Mouse (Mus musculus) cerebellum, postnatal 14 days (tissue): ENCODE measurements at regions not wholly inside any gene's neighbourhood (a gene's known extent, or its start where the extent isn't known, plus 50 kb on each side); places are given as distances from the start of the nearest gene placed in this dataset.
A peak's percentile ranks its signal among the peaks of the same experiment; 100 is the strongest.
"Not testable (repeated sequence)": the region's sequence is repeated elsewhere in the genome, so short reads cannot be mapped to it uniquely, and the experiment has no call there.

Experiments used
- DNase-seq, 2 experiments: peaks; one replicate each; pipeline ENCODE4 v3.0.0; 2021; ENCODE audit warnings: mixed read lengths in 2 of 2

- no peak for DNase-seq
Measured at GRCm38 (mm10) chr1:157755015-157755649, 248.6 kb downstream of the Sec16b start.

DNA sequence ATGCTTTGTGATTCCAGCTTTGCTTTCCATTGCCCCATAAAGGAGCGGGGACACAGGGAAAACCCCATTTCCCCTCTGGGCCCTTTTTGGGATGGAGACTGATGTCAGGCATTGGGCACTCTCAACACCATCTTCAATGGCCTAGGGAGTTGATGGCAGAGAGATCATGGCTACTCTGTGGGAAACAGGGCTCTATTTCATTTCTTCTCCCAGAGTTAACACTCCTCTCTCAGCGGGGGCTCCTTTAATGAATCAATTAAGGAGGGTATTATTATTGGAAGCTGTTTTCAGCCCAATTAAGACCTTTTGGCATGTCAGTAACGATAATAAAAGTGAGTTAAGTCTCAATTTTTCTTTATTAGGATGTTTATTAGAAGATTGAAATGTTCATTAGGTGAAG is 250.4 kb downstream of the Sec16b start:
- no peak for DNase-seq

GRCm38 (mm10) chr1:157758337-157758736 is 251.8 kb downstream of the Sec16b start:
- peak in 1 of 2 experiments; percentile 27 for DNase-seq

DNA sequence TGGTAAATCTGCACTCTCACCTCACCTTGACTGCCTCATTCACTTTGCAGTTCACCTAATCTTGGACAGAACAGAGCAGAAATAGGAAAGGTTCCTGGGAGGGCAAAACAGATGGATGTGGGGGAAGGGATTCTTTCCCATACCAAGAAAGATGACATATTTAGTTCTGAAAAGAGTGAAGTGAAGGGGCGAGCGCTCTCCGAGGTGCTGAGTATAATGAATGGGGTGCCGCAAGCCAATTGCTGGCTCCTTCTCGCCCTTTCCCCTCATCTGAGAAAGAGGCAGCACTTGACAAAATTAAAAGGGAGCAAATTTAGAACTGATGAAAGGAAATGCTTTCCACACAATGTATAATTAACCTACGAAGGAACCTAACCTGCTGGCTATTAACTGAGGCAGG is 261.7 kb downstream of the Sec16b start:
- no peak for DNase-seq

DNA sequence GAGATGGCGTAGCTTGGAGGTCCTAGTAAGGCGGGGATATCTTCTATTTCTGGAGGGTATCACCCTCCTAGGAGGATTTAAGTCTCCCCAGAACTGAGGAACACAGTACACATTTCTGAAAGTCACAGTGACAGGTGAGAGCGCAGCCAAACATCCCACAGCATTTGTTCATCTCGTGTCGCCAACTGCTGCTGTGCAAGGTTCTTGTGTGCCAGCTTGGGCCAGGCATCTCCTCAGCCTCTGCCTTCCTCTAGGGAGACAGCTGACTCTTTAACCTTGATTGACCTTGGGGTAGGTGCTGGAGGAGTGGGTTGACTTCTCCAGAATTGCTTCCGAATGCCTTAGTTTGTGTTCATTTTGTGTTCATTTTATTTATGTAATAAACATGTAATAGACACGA is 291.2 kb downstream of the Sec16b start:
- peak; percentile 21 to 40 for DNase-seq

GRCm38 (mm10) chr1:157798561-157799553 is 292.3 kb downstream of the Sec16b start:
- DNase-seq, result peak in 1 of 2 experiments; percentile 10

GRCm38 (mm10) chr1:157801151-157801550 is 294.6 kb downstream of the Sec16b start:
- peak; percentile 34 to 55 for DNase-seq

- DNase-seq, result no peak
Measured at GRCm38 (mm10) chr1:157804229-157804628, 297.7 kb downstream of the Sec16b start.

DNA sequence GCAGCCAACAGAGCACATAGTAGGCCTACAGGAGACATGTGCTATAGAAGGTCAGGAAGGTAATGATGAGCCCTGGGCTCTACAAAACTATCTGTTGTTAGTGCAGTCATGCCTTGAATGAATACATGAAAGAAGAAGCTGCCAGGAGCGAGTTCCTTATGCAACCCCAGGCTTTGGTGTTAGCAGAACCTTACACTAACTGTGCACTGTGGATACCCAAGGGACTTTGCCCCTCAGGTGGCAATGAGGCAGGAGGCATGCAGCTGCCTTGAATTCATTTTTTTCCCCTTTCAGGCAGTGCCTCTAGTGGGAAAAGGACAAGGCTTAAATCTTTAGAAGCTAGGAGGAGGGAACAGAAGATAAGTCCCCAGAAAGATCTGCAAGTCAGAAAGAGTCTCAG is 299.8 kb downstream of the Sec16b start:
- DNase-seq, result no peak

DNA sequence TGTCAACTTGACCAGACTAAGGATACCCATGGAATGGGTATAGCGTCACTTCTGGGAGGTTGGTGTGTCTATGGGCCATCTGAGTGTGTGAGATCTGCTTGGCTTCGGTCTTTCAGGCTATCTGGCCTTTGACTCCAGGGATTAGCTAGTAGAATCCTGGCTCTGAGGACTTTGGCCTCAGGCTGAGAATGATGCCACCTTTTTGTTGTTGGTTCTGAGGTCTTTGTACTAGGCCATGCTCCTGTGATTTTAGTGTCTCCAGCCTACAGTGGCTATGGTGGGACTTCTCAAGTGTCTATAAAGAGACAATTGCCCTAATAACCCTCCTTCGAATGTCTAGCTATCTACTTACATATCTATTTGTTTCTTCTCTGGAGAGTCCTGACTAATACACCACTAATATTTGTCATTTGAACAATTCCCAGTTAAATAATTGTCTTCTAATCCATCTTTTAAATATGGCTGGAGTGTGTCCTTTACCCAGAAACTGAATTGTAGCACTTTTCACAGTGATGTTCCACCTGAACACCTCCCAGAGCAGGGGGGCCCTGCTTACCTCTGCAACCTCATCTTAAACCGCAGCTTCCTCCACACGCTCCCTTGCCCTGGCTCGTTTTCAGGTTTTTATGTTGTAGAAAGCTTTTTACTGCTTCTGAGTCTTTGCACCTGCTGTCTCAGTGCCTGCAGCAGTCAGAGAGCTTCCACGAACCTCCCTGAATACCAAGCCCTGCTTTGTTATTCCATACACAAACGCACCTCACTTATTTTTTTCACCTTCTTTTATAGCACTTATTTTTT is 303.3 kb downstream of the Sec16b start:
- DNase-seq, result no peak

GRCm38 (mm10) chr1:157810657-157811056 is 304.1 kb downstream of the Sec16b start:
- DNase-seq, result no peak

- peak; percentile 63 to 75 for DNase-seq
Measured at GRCm38 (mm10) chr1:157827966-157828365, 321.4 kb downstream of the Sec16b start.

GRCm38 (mm10) chr1:157831511-157831910 is 325.0 kb downstream of the Sec16b start:
- DNase-seq, result peak; percentile 73 to 91

GRCm38 (mm10) chr1:157872775-157873174 is 366.2 kb downstream of the Sec16b start:
- no peak for DNase-seq

DNA sequence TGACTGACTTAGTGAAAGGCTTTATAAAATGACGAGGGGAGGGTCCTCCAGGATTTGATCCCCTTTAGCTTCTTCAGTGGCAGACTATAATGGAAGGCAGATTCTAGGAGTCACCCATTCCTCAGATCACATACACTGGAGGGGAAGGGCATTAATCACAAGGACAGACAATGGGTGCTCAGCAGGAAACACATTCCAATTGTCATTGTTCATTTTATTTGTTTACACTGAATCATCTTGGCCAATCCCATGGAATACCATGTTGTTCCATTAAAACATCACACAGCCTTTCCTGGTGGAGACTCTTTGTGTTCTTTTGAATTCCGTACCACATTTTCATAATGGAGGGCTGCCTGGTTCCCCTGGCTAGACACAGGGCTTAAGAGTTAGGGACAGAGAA is 368.5 kb downstream of the Sec16b start:
- DNase-seq, result no peak

DNA sequence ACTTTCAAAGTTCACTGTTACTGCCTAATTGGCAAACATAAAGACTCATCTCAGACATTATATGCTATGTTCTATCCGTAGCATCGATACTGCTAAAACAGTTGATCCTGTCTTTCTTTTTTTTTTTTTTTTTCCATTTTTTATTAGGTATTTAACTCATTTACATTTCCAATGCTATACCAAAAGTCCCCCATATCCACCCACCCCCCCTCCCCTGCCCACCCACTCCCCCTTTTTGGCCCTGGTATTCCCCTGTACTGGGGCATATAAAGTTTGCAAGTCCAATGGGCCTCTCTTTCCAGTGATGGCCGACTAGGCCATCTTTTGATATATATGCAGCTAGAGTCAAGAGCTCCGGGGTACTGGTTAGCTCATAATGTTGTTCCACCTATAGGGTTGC is 370.6 kb downstream of the Sec16b start:
- DNase-seq, result not testable (repeated sequence)

DNA sequence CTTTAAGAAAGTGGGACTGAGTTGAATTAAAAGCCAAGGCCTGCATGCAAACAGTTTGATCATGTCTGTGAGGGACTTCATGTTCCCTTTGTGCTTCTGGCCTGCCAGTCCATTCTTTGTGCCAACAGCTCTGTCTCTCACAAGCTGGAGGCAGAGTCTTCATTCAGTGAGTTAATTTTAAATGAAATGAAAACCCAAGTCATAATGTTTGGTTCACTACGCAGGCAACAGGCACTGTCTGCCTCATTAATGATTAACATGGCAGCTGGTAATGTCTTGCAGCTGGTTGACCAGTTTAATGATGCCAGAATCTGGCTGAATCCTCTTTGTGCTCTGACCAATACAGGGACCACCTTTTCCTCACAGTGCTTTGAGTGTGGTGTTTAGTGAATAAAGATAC is 380.6 kb downstream of the Sec16b start:
- peak in 1 of 2 experiments; percentile 5 for DNase-seq

DNA sequence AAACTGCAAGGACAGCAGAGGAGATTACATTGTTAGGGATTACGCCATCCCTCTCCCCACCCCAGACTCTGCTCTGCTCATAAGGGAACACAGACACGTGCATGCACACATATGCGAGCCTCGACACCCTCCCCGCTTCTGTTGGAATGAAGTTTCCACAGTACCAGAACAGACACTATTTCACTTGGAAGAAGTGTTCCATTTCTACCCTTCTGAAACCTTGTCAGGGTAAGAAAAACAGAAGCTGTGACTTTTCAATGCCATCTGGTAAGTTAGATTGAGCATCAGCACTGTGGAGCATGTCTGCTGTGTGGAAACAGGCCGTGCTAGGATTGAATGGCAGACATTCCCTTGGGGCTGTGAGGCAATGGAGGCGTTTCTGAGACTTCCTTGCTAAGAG is 382.0 kb downstream of the Sec16b start:
- no peak for DNase-seq

DNA sequence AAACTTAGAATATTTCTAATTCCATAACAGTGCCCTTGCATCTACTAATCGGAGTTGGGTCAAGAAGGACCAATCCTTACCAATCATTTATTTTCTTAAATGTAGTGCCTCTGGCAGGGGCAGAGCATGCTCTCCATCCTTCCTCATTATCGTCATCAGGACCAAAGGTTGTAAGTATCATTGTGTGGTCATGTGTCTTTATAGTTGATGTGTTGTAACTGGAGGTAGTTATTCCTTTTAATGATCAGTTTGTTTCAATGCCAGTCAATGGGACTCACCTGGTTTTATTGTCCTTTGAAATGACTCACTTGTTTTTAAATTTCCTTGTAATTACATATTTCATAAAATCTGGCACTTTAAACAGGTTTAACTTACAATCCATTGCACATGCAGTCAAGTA is 399.6 kb downstream of the Sec16b start:
- DNase-seq, result no peak

DNA sequence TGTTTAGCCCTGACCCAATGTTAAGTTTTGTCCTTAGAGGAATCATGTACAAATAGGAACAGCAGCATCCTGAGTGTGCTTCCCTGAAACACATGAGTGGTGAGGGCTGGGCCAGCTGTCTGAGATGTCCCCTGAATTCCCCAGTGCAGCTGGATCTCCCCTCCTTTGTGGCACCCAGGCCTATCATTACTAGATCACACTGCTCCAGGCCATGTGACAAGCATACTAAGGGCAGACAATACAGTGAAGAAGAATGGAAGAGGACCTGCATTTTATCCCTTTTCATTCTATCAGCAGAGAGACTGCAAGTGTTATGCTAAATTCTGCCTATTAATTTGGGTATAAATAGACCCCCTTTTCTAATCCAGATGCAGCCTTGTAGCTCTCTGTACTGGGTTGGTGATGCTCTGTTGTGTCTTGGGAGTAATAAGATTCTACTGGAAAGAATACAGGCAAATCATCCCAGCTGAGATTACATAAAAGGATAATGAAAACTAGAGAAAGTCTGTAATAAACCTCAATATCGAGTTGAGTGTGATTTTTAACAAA is 418.3 kb downstream of the Brinp2 start:
- no peak for DNase-seq

DNA sequence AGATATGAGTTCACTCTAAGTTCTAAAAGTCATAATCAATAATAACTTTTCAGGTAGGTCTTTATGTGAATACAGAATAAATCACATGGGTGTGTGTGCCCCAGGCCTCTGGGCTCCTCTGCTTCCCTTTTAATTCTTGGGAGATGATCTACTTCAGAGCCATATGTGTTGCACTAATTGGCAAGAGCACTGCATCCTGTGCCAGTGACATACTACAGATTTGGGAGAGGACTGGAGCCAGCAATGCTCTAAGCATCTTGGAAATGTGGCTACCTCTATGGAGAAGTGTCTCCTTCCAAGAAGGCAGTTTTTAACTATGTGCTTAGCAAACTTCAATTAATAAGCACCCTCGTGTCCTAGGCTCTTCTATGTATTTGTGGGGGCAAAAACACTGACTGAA is 416.6 kb downstream of the Brinp2 start:
- peak in 1 of 2 experiments; percentile 36 for DNase-seq

DNA sequence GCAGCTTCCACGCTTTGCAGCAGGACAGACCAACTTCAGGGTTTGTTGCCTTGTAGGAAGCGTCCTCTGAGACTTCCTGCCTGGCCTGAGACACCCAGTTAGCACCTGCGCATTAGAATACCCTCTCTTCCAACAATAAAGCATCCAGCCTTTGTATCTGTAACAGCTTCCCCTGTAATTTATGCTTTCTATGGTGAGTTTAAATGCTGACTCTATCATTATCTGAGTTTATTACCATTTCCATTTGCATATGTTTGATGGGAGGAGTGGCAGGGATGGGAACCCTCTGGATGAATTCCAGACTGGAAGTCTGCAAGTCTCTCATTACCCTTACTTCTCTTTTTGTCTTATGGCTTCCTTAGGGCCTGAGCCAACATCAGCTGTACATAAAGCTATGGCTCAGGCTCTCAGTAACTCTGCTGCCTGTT is 415.8 kb downstream of the Brinp2 start:
- DNase-seq, result no peak

DNA sequence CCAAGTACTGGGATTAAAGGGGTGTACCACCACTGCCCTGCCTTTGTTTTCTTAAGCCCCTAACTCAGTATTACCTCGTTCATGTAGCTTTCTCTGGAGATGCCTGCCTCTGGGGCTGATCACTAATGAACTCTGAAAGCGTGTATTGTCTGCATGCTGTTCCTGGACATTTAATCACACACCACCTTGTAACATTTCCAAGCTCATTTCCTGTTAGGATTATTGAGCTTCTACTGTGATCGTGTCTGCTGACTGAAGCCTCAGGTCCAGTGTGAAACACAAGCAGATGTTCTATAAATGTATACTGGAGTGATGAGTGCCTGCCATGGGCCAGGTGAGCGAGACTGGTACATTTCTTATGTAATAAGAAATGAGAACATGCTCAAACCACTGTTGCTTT is 398.6 kb downstream of the Brinp2 start:
- no peak for DNase-seq
